Mouse (Mus musculus) liver, embryonic 13.5 days (tissue): ENCODE data around the gene Zfp978. TPM values are rescaled to one million over a fixed set of nuclear protein-coding genes. Genes with fewer than 3 reads are reported as not detected.
"Not testable (repeated sequence)": the region's sequence is repeated elsewhere in the genome, so short reads cannot be mapped to it uniquely, and the experiment has no call there.

Experiments
- ATAC-seq: fragments of 200-750 bp; cut with Nextera tagmentation; 2 replicates; pipeline ENCODE4 v1.8.0; 2017; ENCODE audit warnings: low read depth, mild to moderate bottlenecking, moderate number of reproducible peaks, moderate library complexity
- DNase-seq: peaks from one replicate; pipeline ENCODE4 v3.0.0; 2022
- H3K27ac ChIP-seq: fragments of 300-500 bp; sonication (generic); 2 replicates; pipeline ENCODE4 v1.5.1; 2015; ENCODE audit warnings: moderate library complexity, mild to moderate bottlenecking, inconsistent platforms
- H3K27me3 ChIP-seq: fragments of 300-500 bp; sonication (generic); 2 replicates; pipeline ENCODE4 v1.6.1; 2015; ENCODE audit warnings: mild to moderate bottlenecking, inconsistent platforms
- H3K36me3 ChIP-seq: fragments of 300-500 bp; sonication (generic); 2 replicates; pipeline ENCODE4 v1.6.1; 2015; ENCODE audit warnings: mild to moderate bottlenecking, inconsistent platforms
- H3K4me1 ChIP-seq: fragments of 300-500 bp; sonication (generic); replicated peaks from 2 replicates; pipeline ENCODE4 v1.6.1; 2015; ENCODE audit warnings: inconsistent platforms
- H3K4me2 ChIP-seq: fragments of 300-500 bp; sonication (generic); 2 replicates; pipeline ENCODE4 v1.6.1; 2015; ENCODE audit warnings: inconsistent platforms, mild to moderate bottlenecking, moderate library complexity
- H3K4me3 ChIP-seq: fragments of 300-500 bp; sonication (generic); replicated peaks from 2 replicates; pipeline ENCODE4 v1.5.1; 2015; ENCODE audit warnings: mild to moderate bottlenecking, inconsistent platforms
- H3K9ac ChIP-seq: fragments of 300-500 bp; sonication (generic); 2 replicates; pipeline ENCODE4 v1.6.1; 2015; ENCODE audit warnings: mild to moderate bottlenecking, inconsistent platforms
- H3K9me3 ChIP-seq: fragments of 300-500 bp; sonication (generic); replicated peaks from 2 replicates; pipeline ENCODE4 v1.6.1; 2016; ENCODE audit warnings: inconsistent platforms
- WGBS: fragments of 180-500 bp; shearing (Covaris S2); methylation state at CpG from one replicate; pipeline ENCODE4 v1.1.7; 2015; ENCODE audit not compliant: insufficient replicate concordance; 5-methylcytosine and 5-hydroxymethylcytosine counted together
- polyA plus RNA-seq: library from polyadenylated mRNA; unstranded; fragments of >200 nt; fragmentation: Nextera tagmentation; extraction: Ambion mirVana; gene quantifications from 2 replicates; pipeline ENCODE4 v1.2.1, GENCODE M21; 2015

The Zfp978 gene
- polyA plus RNA-seq, 1 experiment from 2014 or later, result 0.16 TPM

DNA sequence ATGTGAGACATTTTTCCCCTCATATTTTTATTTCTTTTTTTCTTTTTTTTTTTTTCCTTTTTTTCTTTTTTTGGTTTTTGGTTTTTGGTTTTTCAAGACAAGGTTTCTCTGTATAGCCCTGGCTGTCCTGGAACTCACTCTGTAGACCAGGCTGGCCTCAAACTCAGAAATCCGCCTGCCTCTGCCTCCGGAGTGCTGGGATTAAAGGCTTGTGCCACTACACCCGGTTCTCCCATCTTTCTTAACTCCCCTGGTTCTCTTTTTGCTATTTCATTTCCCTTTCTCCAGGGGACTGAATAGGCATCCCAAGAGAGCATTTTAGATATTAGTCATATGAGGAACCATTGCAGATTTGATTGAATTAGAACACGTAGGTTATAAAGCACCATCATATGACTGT is 7.5 kb upstream of the Zfp978 start:
- not testable (repeated sequence) for H3K36me3 ChIP-seq, DNase-seq, H3K9ac ChIP-seq, H3K27ac ChIP-seq, H3K4me2 ChIP-seq, H3K27me3 ChIP-seq, H3K4me3 ChIP-seq, ATAC-seq, H3K4me1 ChIP-seq
- H3K9me3 ChIP-seq, result peaks cover 21% of the 10 kb centered on the region
- WGBS, result 66% methylated on average over 4 of the region's 4 CpGs

GRCm38 (mm10) chr4:147356042-147356441 is 5.1 kb upstream of the Zfp978 start:
- not testable (repeated sequence) for DNase-seq, H3K9me3 ChIP-seq, ATAC-seq, H3K27me3 ChIP-seq, H3K4me2 ChIP-seq, H3K36me3 ChIP-seq, H3K4me1 ChIP-seq, H3K9ac ChIP-seq, H3K4me3 ChIP-seq, H3K27ac ChIP-seq
- WGBS, result no CpG with 5 or more reads among the region's 3 CpGs

GRCm38 (mm10) chr4:147357195-147357594 is 3.9 kb upstream of the Zfp978 start:
- not testable (repeated sequence) for H3K9ac ChIP-seq, H3K4me3 ChIP-seq, H3K9me3 ChIP-seq, H3K36me3 ChIP-seq, H3K27me3 ChIP-seq, H3K27ac ChIP-seq, H3K4me1 ChIP-seq, ATAC-seq, H3K4me2 ChIP-seq, DNase-seq
- no CpG with 5 or more reads among the region's 2 CpGs for WGBS

- H3K27me3 ChIP-seq, ATAC-seq, H3K9me3 ChIP-seq, H3K4me3 ChIP-seq, DNase-seq, H3K9ac ChIP-seq, H3K36me3 ChIP-seq, H3K4me1 ChIP-seq, H3K27ac ChIP-seq, H3K4me2 ChIP-seq: not testable (repeated sequence)
- WGBS, result no CpG with 5 or more reads among the region's 1 CpGs
Observed at GRCm38 (mm10) chr4:147361872-147362271, 769 bp downstream of the Zfp978 start.

DNA sequence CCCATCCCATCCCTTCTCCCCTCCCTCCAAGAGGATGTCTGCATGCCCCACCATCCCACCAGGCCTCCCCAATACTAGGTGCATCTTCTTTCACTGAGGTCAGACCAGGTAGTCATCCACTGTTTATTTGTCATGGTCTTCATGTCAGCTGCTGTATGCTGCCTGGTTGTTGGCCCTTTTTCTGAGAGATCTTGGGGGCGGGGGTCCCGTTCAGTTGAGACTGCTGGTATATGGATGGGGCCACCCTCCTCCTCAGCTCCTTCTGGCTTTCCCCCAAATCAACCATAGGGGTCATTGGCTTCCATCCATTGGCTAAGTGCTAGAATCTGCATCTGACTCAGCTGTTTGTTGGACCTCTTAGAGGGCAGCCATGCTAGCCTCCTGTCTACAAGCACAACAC is 8.5 kb downstream of the Zfp978 start:
- not testable (repeated sequence) for H3K4me2 ChIP-seq, H3K27ac ChIP-seq, H3K9ac ChIP-seq, H3K4me3 ChIP-seq, H3K9me3 ChIP-seq, H3K27me3 ChIP-seq, H3K36me3 ChIP-seq, DNase-seq, H3K4me1 ChIP-seq
- peak; percentile 45; the same call in 1 of the 2 replicates for ATAC-seq
- no CpG with 5 or more reads among the region's 2 CpGs for WGBS

DNA sequence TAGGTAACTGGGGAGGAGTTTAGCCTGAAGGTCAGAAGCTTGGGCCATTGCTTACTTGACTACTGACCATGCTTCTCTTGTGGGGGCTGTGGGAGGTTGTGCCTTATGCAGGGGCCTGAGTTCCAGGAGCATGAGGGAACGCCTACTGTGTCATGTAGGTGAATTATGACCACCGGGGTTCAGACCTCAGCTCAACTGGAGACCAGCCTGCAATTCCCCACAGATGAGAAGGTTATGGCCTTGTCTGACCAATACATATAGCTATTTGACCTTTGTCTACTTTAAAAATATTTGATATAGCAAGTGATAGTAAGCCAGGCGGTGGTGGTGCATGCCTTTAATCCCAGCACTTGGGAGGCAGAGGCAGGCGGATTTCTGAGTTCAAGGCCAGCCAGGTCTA is 22.1 kb downstream of the Zfp978 start:
- H3K27ac ChIP-seq, ATAC-seq, H3K9me3 ChIP-seq, H3K27me3 ChIP-seq, H3K4me3 ChIP-seq, H3K9ac ChIP-seq, H3K4me2 ChIP-seq, H3K4me1 ChIP-seq, DNase-seq, H3K36me3 ChIP-seq: not testable (repeated sequence)
- 67% methylated on average over 4 of the region's 4 CpGs for WGBS

GRCm38 (mm10) chr4:147397201-147397600 is 36.1 kb downstream of the Zfp978 start:
- H3K9ac ChIP-seq, ATAC-seq, H3K4me3 ChIP-seq, H3K27ac ChIP-seq, H3K4me2 ChIP-seq, H3K27me3 ChIP-seq, H3K36me3 ChIP-seq, H3K4me1 ChIP-seq, DNase-seq: not testable (repeated sequence)
- 77% methylated on average over 3 of the region's 3 CpGs for WGBS
- peaks cover 20% of the 10 kb centered on the region for H3K9me3 ChIP-seq

GRCm38 (mm10) chr4:147397934-147398682 is 37.0 kb downstream of the Zfp978 start:
- H3K4me2 ChIP-seq, H3K4me1 ChIP-seq, H3K9ac ChIP-seq, ATAC-seq, H3K4me3 ChIP-seq, H3K27me3 ChIP-seq, H3K27ac ChIP-seq, DNase-seq, H3K36me3 ChIP-seq: not testable (repeated sequence)
- WGBS, result 60% methylated on average over 6 of the region's 6 CpGs
- H3K9me3 ChIP-seq, result peaks cover 25% of the 10 kb centered on the region

DNA sequence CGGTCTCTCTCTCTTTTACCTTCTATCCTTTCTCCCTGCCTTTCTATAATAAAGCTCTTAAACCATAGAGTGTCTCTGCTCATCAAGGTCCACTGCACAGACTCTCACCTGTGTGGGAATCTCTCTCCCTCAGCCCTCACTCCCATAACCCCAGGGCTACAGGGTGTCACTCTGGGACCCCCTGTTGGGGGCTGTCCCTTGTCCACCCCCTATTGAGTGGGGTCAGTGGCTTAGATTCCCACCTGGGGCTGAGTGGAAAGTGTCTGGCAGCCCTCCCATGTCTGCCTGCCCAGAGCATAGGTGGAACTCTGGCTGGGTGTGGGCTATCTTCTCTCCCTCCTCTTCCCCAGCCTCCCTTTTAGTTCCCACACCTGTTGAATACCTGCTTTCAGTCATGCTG is 37.6 kb downstream of the Zfp978 start:
- DNase-seq, H3K4me1 ChIP-seq, H3K36me3 ChIP-seq, H3K4me3 ChIP-seq, H3K4me2 ChIP-seq, H3K27me3 ChIP-seq, H3K27ac ChIP-seq, H3K9ac ChIP-seq, ATAC-seq: not testable (repeated sequence)
- peaks cover 30% of the 10 kb centered on the region for H3K9me3 ChIP-seq
- 72% methylated on average over 1 of the region's 1 CpGs for WGBS

GRCm38 (mm10) chr4:147399505-147399904 is 38.4 kb downstream of the Zfp978 start:
- H3K4me3 ChIP-seq, H3K4me2 ChIP-seq, H3K9ac ChIP-seq, H3K27me3 ChIP-seq, H3K4me1 ChIP-seq, DNase-seq, H3K36me3 ChIP-seq, ATAC-seq, H3K27ac ChIP-seq: not testable (repeated sequence)
- WGBS, result 62% methylated on average over 3 of the region's 3 CpGs
- H3K9me3 ChIP-seq, result peaks cover 38% of the 10 kb centered on the region

GRCm38 (mm10) chr4:147400031-147400847 is 39.1 kb downstream of the Zfp978 start:
- WGBS, result 66% methylated on average over 8 of the region's 8 CpGs
- H3K4me1 ChIP-seq, H3K4me2 ChIP-seq, H3K9ac ChIP-seq, H3K36me3 ChIP-seq, H3K27me3 ChIP-seq, DNase-seq, H3K4me3 ChIP-seq, H3K27ac ChIP-seq: not testable (repeated sequence)
- 0 out of 2 replicates have a peak, but pooled peaks have one; percentile 10 for ATAC-seq
- H3K9me3 ChIP-seq, result peaks cover 39% of the 10 kb centered on the region
